Mouse (Mus musculus) MEL (cell line): ENCODE results near the gene Camk2b.

Experiments used
- CTCF ChIP-seq, 3 experiments: IDR thresholded peaks in 2 of 3; conservative IDR thresholded peaks in 1 of 3; 2 replicates each; pipeline ENCODE4 v1.5.1; 2011 to 2012; ENCODE audit warnings: low read length in 3 of 3, low read depth in 2 of 3, mild to moderate bottlenecking in 2 of 3, improper control_type of control experiment in 1 of 3, inconsistent platforms in 1 of 3, mixed read lengths in 1 of 3, moderate library complexity in 1 of 3; ENCODE audit not compliant: control insufficient read depth in 1 of 3, insufficient read depth in 1 of 3, poor library complexity in 1 of 3, severe bottlenecking in 1 of 3
- SIN3A ChIP-seq: IDR thresholded peaks from 2 replicates; pipeline ENCODE4 v1.6.1; 2012; ENCODE audit warnings: low read length, improper control_type of control experiment, inconsistent platforms

DNA sequence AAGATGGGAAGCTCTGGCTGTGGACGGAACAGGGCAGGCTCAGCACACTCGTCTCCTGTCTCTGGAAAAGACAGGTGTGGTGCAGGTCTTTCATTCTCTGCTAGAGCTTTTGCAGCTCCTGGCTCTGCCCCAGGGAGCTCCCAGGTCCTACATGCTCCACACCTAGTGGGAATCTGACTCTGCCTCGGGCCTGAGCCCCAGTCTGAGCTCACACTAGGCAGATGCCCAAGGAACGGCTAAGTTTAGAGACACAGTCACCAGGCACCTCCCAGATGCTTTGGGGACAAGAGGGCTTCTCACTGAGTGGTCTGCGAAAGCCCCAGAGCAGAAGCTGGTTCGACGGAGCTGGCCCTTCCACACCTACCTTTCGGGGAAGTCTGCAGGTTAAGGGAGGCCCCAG lies 12.8 kb downstream of the Camk2b start:
- no peak for TF ChIP-seq CTCF (IDR thresholded peaks at IDR 0.05 in 2 of 3, conservative IDR thresholded peaks at IDR 0.05 in 1 of 3; ENCODE audit: control insufficient read depth in 1 of 3, insufficient read depth in 1 of 3, low read depth in 2 of 3, low read length in 3 of 3, poor library complexity in 1 of 3, severe bottlenecking in 1 of 3)
- no peak for TF ChIP-seq SIN3A
